Mouse (Mus musculus) olfactory bulb, adult 2 months (tissue): ENCODE measurements at regions not wholly inside any gene's neighbourhood (a gene's known extent, or its start where the extent isn't known, plus 50 kb on each side); places are given as distances from the start of the nearest gene placed in this dataset.

Experiments used
- CTCF ChIP-seq: fragments of 200-500 bp; IDR thresholded peaks from 2 replicates; pipeline ENCODE4 v1.5.1; 2012; ENCODE audit warnings: low read depth, mild to moderate bottlenecking, low read length, moderate library complexity; ENCODE audit not compliant: insufficient read depth
- POLR2A ChIP-seq: fragments of 200-500 bp; IDR thresholded peaks from 2 replicates; pipeline ENCODE4 v1.6.1; 2012; ENCODE audit warnings: mild to moderate bottlenecking, low read depth, low read length, moderate library complexity; ENCODE audit not compliant: insufficient read depth

DNA sequence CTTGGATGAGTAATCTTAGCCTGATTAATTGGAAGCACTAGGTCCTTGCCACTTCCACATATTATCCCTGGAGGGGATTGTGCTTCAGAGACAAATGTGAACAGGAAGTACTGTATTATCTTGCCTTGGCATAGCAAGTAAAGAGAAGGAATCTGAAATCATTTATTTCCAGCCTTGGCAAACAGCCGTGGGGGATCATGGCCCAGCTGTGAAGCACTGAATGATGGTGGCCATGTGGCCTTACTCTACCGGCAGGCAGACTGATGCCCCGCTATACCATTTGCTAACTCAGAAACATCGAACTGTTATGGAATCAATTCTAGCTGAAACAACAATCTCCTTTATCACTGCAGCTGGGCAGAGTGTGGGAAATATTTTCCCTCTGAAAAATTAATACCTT lies 345.3 kb downstream of the Zfp619 start:
- TF ChIP-seq CTCF (no peak), POLR2A (no peak)
